Mouse (Mus musculus) frontal cortex, adult (tissue): ENCODE measurements at regions not wholly inside any gene's neighbourhood (a gene's known extent, or its start where the extent isn't known, plus 50 kb on each side); places are given as distances from the start of the nearest gene placed in this dataset.

Experiments used
- ATAC-seq: cut with Nextera tagmentation; 2 replicates; pipeline ENCODE4 v1.9.2; 2017; ENCODE audit warnings: mild to moderate bottlenecking, moderate library complexity, mixed read lengths; ENCODE audit not compliant: low TSS enrichment

DNA sequence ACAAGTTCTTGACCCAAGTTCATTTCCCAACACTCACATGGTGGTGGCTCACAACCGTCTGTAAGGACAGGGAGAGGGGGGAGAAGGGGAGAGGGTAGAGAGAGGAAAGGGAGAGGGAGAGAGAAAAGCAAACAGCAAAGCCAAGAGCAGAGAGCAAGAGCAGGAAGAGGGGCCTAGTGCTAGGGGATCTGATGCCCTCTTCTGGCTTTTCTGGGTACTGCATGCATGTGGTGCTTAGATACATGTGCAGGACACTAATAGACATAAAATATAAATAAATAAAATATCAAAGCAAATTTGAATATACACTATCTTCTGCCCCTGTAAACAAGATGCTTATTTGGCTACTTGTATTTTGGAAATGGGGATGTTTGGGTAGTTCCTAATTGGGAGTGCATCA lies 91.2 kb downstream of the Rnf138rt1 start:
- ATAC-seq = peak; percentile 23; the same call in 1 of the 2 replicates
